Mouse (Mus musculus) left cerebral cortex, adult 8-10 months (tissue): Measurements from ENCODE around the gene Cpeb1. TPM values are rescaled to one million over a fixed set of nuclear protein-coding genes. Genes with fewer than 3 reads are reported as not detected.

Experiments
- DNase-seq, 2 experiments: peaks; one replicate each; pipeline ENCODE4 v3.0.0; 2022; ENCODE audit warnings: low spot score in 2 of 2
- total RNA-seq, 4 experiments: library from RNA; stranded (reverse); gene quantifications; 2 replicates each; pipeline ENCODE4 v1.2.4; 2022

Cpeb1 gene
- total RNA-seq, 4 experiments from 2014 or later: 90.7 to 103 (median 99.6) TPM

DNA sequence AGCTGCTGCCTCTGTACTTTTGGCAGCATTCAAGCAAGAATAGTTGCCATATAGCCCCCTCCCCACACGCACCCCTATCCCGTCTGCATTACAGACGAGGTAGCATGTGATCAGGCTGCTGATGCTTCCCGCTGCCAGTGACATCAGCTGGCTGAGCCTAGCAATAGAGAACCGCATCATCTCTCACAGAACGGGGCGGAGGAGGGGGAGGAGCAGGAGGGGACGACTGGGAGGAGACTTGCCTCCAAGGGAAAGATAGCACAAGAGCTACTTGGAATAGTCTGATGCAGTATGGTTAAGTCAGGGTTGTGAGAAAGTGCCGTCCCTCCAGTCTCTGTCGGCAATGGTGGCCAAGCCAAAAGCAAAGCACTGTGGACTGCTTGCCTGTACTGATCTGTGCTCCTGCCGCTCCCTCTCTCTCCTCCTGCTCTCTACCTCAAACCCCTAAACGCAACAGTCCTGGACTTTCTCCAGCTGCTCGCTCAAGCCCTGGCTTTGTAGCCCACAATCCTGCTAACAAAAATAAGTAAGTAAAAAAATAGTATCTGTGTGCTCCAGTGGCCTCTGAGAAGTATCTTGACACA, 82.8 kb downstream of the Cpeb1 start:
- peak; percentile 46 to 86 for DNase-seq

DNA sequence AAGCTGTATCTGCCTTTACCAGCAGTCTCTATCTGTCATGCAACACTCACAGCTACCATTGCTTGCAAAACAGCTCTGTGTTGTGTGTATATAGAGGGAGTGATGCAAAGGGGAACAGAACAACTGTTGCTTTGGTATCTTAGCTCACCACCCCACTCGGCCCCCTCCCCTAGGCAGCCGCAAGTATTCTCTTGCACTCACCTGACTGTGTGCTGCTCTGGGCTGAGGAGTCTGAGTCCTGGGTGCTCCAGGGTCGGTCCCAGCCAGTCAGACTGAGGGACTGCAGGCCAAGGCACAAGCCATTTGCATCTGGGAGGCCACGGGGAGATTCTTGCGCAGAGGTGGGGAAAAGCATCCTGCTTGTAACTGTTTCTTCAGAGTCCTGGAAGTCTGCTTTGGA, 83.5 kb downstream of the Cpeb1 start:
- DNase-seq: no peak

DNA sequence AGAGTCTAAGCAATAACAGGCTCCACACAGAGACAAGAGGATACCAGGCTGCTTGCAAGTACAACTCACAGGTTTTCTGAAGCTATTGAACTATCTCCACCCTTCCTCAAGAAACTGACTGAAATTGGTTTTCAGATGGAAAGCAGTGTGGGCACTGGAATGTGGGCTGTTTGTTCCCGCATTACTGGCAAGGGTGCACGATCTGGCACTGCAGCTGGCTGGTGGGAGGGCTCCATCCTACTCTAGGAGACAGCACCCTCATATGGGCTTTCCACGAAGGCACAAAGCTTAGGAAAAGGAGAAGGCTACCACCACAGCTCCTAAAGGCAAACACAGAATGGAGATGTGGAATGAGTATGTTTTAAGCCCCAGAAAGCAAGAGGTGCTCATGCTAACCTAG, 85.5 kb downstream of the Cpeb1 start:
- peak in 1 of 2 experiments; percentile 83 for DNase-seq

DNA sequence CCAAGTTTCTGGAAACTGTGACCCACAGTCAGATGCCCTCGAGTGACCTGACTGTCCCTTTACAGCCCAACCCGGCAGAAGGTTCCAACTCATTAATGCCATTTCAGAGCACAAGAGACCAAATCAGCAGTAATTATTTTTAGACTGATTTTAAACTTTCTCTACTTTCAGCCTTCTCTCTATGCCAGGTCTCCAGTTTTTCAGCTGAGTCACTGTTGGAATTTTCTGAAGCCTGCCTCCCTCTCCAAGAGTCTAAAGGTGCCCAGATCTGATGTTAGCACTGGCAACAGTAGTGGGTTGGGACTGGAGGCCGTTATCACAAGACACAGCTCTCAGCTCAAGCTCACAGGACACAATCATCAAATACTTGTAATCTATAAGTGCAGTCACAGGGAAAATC, 87.3 kb downstream of the Cpeb1 start:
- DNase-seq: no peak

DNA sequence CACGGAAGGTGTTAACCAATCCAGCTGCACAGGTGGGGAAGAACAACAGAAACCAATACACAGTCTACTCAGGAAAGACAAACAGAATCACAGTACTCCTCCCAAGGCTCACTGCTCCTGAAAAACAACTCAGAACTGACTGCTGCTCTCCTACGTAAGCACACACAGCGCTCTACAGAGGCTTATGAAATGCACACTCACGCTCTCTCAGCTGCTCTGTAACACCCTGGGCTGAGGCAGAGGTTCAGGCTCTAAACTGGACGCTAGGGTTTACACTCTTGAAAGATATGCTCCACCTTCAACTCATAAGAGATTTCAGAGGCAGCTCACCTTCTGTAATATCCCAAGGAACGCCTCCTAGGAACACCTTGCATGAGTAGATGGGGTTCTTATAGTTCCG, 98.3 kb downstream of the Cpeb1 start:
- DNase-seq: no peak

DNA sequence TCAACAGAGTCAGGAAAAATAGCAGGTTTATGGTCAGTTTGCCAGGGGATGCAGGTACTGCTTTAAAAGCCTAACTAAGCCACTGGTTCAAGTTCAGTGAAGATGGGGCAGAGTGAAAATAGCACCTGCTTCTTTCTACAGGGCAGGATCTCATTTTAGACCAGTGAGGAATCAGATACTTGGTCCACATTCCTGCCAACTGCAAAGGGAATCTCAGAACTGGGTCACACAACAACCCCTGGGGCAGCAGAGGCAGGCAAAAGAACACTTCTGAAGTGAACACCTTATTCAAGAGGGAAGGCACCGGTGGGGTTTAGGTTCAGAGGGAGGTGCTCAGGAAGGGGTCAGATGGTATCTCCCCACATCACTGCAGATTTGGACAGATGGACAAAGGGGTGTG, 98.9 kb downstream of the Cpeb1 start:
- no peak for DNase-seq

DNA sequence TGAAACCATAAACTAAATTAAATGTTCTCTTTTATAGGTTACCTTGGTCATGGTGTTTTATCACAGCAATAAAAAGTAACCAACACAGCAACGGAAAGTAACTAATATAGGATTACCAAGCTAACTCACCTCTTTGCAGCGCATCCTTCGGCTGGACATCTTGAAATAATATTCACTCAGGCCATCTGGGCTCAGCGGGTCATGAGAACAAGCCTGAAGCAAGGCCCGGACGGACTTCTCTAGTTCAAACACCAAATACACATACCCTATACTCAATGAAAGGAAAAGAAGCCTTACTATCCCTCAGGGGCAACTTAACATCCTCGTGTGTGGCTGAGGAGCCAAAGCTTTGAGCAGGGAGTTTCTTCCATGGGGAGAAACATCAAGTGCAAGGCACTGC, 99.5 kb downstream of the Cpeb1 start:
- no peak for DNase-seq

DNA sequence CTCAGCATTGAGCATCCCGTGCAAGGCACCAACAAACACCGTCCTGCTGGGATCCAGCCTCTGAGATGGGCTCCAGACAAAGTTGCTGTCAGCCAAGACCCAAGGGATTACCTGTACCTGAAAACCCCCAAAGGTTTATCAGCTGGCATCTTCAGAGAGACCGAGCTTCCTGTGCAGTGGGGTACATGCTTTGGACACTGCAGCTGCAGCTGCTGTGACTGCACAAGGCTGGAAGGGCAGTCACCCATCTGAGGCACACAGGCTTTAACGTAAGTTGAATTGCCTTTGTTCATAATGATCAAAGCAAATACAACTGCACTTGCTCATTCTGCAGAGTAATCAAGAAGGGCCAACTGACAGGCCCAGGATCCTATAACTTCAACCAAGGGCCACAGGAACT, 103.4 kb downstream of the Cpeb1 start:
- no peak for DNase-seq

DNA sequence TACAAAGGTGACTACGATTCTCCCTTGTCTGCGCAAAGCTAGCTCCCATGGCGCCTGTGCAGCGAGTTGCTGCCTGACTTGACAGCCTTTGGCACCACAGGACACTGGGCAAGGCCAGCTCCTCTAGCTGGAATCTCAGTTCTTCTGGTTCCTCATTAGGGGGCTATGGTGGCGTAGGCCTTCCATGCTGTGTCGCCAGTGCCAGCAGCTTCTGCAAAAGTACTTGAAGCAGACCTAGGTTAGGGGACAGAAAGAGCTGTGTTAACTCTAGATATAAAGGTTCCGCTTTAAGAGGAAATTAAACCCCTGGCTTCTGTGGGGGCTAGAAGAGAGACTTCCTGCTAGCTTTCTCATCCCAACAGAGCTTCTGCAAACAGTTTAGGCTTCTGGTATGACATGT, 107.1 kb downstream of the Cpeb1 start:
- DNase-seq: no peak

DNA sequence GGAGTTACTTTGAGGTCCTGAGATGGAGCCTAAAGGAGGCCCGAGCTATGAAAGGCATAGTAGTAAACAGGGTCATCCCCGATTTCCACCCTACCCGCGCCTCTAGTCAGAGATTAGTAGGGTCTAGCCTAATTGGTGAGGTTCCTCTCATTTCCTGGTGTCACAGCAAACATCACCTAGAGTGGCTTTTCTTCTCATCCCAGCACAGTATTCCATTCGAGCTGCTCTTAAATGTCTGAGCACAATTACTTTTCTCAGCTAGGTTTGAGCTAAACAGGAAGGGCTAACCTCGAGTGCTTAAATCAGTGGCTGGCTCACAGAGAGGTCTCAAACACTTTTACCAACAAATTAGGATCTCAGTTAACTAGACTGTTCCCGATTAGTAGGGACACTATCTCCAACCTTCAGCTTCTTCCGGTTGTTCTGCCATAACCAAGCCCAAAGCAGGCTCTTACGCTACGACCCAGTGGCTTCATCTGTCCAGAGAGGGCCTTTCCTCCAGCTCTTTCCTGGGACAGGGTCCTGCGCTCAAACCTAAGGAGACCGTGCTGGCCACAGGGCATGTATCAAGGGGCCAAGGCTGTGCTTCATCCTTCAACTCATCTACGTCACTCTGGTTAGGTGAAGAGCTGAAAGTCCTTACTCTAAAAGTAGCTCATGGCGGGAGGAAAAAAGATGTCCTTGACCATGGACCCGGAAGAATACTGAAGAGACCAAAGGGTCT, 109.7 kb downstream of the Cpeb1 start:
- no peak for DNase-seq

DNA sequence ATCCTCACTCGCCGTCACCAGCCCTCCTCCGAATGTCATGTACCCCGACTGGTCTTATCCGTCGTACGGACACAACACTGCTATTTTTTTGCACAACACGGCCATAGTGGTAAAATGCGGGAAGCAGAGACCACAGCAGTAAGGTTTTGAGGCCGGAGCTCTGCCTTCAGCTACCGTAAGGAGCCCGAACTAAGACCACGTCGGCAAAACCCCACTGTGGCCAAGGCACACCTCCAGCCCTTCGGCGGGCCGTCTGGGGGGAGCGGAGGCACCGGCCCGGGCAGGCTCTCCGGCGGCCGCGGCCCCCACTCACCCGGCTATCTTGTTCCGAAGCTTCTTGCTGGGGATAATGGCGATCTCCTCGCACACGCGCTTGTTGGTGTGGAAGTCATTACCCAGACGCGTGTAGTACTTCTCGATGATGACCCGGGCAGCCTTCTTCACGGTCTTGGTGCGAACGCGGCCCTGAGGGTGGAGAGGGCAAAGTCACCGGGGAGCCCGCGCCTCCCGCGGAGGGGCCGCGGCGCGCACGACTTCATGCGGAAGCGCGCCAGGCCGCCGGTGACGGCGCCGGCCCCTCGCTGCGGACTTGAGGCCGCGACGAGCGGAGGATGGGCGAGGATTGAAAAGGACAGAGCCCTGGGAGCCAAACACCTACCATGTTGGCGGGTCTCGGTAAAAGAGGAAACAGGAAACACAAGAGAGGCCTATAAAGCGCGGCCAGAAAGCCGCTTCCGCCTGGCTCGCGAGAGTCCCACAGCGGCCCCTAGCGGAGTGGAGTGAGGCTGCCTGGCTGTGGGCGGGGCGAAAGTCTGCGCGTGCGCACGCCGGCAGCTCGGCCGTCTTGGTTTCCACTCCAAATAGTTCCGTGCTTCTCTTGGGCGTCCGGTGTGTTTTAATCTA, 110.5 kb downstream of the Cpeb1 start, which contains the start of gene Rps17:
Rps17 (minus strand) TSS at position 711 of the 903 bp plus-strand sequence.
- DNase-seq: peak; percentile 90 to 97

DNA sequence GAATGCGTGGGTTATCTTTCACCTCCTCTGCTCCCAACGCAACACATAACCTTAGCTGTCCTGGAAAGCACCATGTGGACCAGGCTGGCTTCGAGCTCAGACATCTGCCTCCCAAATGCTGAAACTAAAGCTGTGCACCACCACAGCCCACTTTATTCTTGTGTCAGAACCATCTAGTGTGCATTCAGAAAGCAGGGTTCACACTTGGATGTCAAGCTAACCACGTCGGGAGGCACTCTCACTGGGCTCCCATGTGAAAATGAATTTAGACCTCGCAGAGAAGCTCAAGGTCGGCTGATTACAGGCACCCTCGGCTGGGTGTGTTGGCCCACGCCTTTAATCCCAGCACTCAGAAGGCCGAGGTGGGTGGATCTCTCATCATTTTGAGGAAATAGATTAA, 111.4 kb downstream of the Cpeb1 start:
- DNase-seq: no peak

DNA sequence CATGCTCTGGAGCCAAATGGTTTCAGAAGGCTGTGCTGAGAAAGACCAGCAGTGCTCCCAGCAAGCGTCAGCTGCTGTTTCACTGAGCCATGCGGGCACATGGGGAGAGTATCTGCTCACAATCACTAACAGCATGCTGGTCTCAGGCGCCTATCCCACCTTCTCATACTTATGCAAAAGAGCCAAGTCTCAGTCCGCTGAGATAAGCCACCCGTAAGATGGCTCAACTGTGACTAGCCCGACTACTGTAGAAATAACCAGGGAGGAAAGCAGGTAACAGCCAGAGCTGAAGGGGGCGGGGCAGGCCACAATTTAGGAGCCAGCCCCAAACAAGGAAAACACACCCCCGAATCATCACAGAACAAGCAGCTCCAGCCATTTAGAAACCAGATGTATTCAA, 111.9 kb downstream of the Cpeb1 start:
- DNase-seq: no peak

DNA sequence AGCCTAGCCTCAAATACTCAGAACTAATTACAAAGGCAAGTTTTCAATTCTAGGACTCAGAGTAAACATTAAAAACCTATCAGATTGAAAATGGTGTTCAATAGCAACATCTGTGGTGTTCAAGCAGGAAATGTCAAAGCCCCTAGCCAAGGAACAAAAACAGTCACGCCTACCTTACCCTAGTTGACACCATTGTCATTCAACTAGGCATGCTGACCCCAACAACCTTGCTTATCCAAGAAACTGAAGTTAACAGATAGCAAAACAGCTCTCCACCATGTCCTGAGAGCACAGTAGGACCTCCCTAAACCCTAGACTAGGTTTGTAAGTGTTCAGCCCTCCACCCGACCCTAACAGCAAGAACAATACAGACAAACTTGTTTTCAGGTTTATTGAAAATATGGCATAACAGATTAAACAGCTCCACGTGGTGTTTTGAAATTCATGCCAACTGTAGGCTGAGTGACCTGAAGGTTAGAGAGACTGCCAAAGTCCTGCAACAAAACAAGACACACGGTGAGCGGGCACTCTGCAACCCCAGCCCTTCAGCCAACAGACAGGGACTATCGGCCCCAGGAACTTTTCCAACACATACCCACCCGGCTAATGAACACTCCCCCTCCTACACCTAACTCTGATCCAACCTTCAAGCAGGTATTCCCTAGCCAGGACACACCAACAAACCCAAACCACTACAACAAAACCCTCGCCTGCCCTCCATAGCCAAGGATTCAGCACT, 112.7 kb downstream of the Cpeb1 start:
- no peak for DNase-seq

DNA sequence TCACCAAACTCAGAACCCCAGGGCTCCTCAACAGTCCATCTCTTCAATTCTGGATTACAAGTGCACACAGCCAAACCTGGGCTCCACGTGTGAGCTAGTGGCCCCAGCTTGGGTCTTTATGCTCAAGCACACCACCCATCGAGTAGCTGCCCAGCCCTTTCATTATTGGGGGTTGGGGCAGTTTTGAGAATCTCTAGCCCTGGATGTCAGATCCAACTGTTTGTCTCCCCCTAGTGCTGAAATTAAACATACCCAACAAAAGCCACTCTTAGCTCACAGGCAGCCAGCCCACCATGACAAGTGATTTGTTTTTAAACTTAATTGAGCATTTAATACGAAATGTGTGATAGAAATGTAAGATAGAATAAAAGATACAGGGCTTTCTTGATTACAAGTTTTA, 113.7 kb downstream of the Cpeb1 start:
- DNase-seq: no peak

DNA sequence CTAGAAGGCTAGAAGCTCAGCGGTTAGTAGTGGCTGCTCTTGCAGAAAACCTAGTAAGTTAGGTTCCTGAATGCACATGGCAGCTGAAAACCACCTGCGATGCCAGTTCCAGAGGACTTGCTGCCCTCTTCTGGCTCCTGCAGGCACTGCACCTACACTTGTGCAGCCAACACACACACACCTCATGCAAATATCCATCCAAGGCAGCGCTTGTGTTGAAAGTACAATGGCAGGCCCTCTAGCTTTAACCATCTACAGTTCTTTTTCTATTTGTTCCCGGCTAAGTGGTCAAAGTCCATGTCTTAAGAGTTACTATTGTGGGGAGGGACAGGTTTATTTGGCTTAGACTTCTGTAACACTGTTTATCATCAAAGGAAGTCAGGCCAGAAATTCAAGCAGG, 115.5 kb downstream of the Cpeb1 start:
- DNase-seq: no peak

DNA sequence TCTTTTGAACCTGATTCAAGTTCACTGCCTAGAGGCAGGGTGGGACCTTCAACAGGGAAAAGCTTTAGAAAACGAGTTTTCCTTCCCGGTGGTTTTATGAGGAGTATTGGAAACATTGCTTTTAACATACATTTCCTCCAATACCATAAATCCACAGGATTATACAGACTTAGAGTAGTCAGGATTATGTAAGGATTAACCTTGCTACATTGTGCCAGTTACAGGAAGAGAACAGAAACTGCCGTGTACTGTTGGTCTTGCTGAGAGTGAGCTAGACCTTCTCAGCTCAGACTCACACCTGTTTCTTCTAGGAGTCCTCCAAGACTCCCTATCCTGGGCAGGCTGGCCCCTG, 116.8 kb downstream of the Cpeb1 start:
- DNase-seq: no peak

DNA sequence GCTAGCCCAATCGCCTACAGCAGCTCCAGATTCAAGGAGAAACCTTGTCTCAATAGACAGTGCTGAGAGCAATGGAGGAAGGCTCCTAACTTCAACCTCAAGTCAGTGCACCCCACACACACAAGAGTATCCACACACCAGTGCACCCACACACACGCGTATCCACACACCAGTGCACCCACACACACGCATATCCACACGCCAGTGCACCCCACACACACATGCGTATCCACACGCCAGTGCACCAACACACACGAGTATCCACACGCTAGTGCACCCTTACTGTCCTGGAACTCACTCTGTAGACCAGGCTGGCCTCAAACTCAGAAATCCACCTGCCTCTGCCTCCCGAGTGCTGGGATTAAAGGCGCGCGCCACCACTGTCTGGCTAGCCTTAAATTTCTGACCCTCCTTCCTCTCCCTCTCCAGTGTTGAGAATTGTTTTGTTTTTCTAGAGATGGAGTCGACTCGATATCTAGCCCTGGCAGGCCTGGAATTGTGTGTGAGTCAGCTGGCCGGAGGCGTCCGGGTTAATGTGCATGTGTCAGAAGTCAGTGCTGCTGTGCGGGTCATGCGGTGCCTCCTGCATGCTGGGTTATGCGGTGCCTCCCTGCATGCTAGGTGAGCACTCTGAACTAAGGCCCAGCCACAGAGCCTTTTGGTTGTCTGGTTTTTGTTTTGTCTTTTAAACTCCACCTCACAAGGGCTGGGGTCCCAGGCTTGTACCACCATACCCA, 117.3 kb downstream of the Cpeb1 start:
- no peak for DNase-seq

DNA sequence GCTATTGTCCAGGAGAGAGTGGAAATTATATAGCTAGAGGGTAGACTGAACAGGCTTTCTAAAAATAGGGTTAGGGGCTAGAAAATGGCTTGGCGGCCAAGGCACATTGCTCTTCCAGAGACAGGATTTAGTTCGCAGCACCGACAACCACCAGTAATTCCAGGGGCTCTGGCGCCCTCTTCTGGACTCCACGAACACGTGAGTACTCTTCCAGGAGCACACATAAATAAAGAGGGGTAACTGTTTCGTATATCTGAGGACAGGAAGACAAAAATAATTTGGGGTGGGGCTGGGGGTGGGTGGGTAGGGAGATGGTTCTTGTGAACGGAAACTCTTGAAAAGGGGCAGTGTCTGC, 118.9 kb downstream of the Cpeb1 start:
- DNase-seq: no peak

DNA sequence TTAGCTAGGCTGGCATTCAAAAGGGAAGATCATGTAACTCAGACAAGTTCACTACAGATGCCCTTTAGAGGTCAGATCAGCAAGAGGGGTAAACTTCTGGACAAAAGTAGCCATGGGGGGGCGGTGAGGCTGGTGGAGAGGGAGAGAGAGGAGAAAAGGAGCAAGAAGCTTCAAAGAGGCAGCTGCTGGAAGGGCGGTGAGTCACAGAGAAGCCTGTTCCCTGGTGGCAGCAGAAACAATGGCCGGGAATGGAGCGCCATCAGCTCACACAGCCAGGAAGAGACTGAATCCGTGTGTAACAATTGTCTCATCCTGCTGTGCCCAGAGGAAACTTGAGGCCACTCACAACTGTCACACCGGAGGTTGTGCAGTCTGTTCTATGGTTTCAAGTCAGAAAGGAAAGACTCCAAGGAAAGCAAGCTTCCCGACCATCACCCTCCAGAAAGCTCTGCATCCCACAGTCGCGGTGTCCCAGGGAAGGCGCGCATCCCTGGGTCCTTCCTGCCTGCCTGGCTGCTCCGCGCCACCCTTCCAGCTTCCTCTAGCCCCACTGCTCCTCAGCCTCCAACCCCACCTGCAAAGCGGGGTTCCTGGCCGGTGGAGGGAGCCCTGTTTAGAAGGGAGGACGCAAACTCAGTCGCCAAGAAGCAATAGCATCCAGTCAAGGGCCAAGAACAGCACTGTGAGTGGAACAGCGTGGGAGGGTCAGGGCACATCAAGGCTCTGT, 119.4 kb downstream of the Cpeb1 start:
- no peak for DNase-seq
